Mouse (Mus musculus): ENCODE measurements around the gene Slc25a21. TPM values are rescaled to one million over a fixed set of nuclear protein-coding genes. Genes with fewer than 3 reads are reported as not detected.

The Slc25a21 gene
- total RNA-seq, 2 experiments from 2014 or later: 0.40 TPM; not detected in 1

DNA sequence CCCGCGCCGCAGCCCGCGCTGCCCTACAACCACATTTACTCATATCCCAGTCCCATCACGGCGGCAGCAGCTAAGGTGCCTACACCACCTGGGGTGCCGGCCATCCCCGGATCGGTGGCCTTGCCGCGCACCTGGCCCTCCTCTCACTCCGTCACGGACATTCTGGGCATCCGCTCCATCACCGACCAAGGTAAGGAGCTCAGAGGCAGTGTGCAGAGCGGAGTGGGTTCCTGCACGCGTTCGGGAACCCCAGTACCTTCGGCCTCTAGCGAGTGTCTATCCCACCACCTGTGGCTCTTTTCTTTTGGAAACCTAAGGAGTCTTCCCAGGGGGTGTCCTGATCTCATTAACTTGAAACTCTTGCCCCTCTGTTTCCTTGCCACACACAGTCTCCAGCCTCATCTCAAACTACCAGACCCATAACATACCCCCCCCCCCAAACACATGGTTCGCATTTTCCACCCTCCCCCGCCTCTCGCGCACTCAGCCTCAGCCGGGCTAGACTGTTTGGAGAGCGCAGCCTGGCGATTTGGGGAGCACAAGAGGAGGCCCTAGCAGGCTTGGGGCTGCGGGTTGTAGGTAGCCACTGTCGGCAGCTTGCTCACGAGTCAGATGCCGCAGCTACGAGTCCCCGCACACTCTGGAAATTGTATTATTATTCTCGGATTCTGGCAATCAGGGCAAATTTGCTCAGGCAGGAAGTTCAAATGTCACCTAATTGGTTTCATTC is 500.1 kb downstream of the Slc25a21 start:
- no peak for DNase-seq

DNA sequence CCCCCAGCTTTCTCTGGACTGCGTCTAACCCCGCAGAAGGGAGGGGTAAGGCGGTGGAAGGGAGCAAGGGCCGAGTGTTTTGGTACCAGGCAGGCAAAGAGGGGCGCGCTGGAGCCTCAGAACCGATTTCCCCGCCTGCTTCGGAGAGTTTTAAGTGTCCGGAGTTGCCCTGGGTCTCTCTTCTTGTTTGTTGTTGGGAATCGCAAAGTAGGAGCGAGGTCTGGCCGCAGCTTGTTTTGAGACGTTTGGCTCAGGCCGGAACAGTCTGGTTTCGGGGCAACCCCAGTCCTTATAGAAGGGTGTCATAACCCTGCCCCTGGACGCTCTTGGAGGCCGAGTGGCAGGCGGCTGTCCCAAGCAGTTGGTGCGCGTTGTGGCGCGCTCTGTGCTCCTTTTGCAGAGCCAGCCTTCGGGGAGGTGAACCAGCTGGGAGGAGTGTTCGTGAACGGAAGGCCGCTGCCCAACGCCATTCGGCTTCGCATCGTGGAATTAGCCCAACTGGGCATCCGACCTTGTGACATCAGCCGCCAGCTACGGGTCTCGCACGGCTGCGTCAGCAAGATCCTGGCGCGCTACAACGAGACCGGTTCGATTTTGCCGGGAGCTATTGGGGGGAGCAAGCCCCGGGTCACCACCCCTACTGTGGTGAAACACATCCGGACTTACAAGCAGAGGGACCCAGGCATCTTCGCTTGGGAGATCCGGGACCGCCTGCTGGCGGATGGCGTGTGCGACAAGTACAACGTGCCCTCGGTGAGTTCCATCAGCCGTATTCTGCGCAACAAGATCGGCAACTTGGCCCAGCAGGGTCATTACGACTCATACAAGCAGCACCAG is 500.9 kb downstream of the Slc25a21 start:
- intact Hi-C loops (cut with DNase I; ENCODE audit: low total_unique reads): no loop called here

More for the DNA sequence above, 500.1 kb downstream of the Slc25a21 start:
- intact Hi-C loops (cut with DNase I; ENCODE audit: low total_unique reads): no loop called here

DNA sequence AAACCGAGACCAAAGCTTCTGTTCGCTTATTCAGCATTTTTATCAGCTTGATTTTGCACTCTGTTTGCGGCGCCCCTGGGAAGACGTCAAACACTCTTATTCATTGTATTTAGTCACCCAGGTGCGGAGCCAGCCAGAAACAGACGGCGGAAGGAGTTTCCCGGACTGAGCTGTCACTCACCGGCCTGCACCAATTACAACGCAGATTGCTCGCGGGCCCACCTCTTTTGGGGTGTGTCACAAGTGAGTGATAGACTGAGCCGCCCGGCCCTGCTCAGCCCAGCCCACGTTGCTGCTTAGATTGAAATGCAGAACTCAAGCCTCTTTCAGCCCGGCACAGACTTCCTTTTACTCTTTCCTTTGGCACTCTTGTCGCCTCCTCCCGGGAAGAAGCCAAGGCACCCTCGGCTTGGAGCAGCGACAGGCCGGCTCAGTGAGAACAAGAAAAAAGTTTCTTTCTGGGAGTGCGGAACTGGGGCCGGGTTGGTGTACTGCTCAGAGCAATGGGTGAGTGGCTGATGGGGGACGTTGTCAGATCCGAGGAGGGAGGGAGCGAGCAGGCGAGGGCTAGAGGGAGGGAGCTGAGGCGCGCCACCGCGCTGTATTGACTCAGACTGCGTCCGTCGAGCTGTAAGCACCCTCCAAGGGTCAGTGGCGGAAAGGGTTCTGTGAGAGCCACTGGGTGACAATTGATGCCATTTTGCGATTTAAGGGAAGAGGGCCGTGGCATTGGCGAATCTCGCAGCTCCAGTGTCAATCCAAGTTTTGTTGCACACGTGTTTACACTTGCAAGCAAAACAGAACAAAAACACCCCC is 501.7 kb downstream of the Slc25a21 start:
- intact Hi-C loops (cut with DNase I; ENCODE audit: low total_unique reads): no loop called here
- DNase-seq: peak; percentile 63

More for the DNA sequence above, 500.9 kb downstream of the Slc25a21 start:
- no peak for DNase-seq

DNA sequence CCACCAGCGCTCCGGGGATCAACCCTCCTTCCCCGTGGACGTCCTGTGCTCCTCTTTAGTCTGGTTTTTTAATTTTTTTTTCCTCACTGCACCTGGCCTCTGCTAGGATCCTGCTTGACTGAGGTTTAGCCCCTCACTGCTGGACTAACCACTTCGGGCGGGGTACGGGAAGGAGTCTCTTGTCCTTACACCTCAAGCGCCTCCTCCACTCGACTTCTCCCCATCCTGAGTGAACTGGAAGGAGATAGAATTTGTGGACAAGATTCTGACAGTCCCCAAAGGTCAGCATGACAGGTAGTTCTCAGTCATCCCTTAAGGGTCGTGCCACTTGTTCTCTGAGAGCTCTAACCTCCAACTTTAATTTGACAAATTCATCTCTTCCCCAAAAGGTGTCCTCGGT is 502.3 kb downstream of the Slc25a21 start:
- intact Hi-C loops (cut with DNase I; ENCODE audit: low total_unique reads): no loop called here
- DNase-seq: no peak

DNA sequence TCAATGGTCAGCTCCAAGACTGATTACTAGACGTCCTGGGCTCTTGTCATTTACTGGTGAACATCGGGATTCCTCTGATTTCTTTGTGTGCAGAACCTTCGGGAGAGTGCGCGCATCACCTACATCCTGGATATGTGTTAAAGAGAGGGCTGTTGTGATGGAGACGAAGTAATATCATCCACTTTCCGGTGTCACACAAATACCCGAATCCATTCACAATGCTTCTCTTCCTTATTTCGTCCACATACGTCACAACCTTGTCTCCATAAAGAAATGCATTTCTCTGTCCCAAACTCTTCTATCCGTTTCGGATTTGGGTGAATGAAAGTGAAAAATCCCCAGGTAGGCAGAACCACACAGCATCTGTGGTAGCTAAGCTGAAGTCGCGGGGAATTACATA is 502.9 kb downstream of the Slc25a21 start:
- intact Hi-C loops (cut with DNase I; ENCODE audit: low total_unique reads): no loop called here
- DNase-seq: no peak

DNA sequence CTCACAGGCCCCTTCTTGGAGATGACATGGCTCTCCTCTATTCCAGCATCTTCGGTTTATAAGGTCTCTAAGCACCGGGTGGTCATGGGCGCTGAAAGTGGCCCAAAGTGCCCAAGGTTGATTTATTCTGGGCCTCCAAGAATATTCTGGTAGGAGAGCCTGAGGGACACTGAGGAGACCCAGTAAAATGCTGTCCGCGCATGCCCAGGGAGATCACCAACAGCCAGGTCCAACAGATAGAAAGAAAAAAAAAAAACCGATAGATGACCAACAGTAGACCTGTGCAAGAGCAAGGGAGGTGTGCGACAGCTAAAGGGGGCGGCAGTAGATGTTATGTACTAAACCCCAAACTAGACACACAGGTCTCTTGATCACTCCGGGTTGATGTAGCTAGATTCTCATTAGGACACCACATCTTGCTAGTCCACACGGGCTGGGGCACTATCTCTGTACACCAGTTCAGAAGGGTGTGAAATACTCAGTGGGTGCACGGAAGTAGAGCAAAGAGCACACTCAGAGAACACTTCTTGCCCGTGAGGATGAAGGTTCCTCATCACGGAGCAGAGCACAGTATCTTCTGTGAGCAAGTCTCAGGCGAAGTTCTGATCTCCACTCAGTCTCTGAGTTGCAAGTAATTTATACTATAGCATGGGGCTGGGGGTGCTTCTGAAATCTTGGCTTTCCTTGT is 503.7 kb downstream of the Slc25a21 start:
- intact Hi-C loops (cut with DNase I; ENCODE audit: low total_unique reads): no loop called here
- no peak for DNase-seq

DNA sequence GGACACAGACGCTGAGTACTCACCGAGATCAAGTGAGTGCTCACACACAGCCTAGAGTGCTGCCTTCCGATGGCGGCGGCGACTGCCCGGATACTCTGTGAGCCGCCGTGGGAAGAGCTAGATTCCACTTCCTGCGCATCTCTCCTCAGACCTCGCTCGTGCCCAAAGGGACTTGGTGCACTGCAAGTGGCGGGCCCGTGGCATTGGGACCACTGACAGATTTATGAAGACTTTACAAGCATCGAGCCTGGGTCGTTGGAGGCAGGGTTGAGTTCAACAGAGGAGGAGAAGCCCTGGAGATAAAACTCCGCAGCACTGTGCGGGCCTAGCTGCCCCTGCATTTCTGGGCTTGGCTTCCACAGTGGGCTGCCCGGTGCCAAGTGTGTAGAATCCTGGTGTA is 504.7 kb downstream of the Slc25a21 start:
- no peak for DNase-seq
- intact Hi-C loops (cut with DNase I; ENCODE audit: low total_unique reads): no loop called here

DNA sequence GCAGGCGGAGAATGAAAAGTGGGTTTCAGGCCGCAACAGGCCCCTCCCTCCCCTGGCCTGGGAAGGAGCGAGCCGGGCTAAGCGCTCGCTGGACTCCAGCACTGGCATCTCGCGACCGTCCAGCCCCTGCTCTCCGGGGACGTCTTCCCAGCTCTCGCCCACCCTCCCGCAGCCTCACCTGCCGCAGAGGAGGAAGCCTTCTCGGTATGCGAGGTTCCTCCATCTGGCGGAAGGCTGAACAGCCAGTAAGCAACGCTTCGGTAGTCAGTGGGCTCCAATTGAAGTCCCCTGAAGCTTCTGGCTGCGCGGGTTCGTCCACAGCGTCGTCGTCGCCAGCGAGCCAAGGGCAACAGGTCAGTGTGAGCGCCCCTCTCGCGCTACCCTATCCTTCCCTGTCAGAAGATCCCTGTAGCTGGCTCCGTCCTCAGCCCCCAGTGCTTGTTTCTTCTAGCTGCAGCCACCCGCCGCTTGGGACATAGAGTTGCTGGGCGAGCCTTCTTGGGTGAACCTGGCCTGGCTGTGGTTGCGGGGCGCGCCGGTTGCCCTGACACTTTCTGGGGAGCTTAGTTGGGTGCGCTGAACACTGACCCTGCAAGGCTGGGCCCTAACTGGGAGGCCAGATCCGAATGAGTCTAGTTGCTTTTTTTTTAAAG is 505.7 kb downstream of the Slc25a21 start, which contains the start of gene Pax9:
Gene Pax9 (plus strand): TSS at position 341 of the 653 bp plus-strand sequence.
- no peak for DNase-seq
- intact Hi-C loops (cut with DNase I; ENCODE audit: low total_unique reads): no loop called here

DNA sequence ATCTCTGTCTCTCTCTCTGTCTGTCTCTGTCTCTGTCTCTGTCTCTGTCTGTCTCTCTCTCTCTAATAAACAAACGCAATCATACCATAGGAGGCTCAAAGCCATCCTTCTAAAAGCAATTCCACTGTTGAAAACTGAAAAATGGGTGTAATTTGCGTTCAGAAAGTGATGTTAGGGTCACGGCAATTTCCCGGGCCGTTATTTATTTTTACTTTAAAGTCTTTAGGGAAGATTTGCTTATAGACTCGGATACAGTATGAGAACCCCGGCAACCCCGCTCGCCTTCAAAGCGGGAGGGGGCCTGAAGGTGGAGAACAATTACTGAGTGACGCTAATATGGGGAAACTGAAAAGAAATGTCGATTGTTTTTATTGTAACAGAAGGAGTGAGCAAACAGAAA is 506.3 kb downstream of the Slc25a21 start:
- intact Hi-C loops (cut with DNase I; ENCODE audit: low total_unique reads): no loop called here

DNA sequence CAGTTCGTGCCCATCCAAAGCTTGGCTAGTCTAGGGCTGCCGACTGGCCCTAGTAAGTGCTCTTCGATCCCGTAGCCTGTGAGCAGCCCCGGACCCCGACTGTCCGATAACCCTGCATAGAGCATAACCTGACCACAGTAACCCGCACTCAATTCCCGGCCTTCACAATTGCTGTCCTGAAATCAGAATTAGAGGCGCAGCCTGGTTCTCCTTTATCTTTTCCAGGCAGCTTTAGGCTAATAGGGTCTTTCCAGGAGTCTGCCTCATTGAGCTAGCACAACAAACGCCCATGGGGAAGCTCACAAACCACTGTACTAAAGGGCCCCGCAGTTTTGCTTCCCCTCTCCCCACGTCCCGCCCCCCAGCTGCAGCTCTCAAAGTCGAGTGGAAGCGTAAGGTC is 506.9 kb downstream of the Slc25a21 start:
- no peak for DNase-seq
- intact Hi-C loops (cut with DNase I; ENCODE audit: low total_unique reads): no loop called here

More for the DNA sequence above, 506.3 kb downstream of the Slc25a21 start:
- no peak for DNase-seq

DNA sequence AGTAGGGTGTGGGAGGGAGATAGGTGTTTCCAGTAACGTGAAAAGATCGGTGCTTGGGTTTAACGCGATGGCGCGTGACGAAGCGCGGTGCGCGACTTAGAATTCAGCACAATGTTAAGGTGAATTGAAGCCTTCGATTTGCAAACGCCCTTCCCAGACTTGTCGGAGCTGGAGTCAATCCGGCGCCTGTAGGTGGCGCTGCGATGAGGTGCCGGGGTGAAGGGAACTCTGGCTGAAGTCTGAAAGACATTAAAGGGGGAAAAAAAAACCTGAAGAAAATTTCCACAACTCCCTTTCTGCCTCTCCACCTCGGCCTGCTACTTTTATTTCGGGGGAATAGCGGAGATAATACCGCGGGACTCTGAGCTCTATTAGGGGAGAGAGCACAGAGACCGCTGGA is 507.5 kb downstream of the Slc25a21 start:
- DNase-seq: no peak
- intact Hi-C loops (cut with DNase I; ENCODE audit: low total_unique reads): no loop called here

DNA sequence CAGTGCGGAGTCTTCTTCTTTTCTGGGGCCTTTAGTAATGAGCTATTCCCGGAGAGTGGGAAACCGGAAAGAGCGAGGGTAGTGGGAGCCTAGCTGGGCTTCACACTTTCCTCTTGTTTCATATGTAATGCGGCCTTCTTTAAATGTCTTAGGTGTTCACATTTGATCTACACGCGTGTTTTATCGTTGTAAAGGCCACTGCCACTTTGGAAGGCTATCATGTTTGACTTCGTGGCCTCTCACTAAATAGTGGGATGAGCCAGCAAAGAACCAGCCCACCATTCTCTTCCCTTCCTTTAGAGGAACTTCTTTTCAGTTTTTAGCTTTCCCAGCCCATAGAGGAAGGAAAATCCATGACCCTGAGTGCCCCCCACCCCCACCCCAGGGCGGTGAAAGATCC is 507.9 kb downstream of the Slc25a21 start:
- intact Hi-C loops (cut with DNase I; ENCODE audit: low total_unique reads): no loop called here
- DNase-seq: no peak

DNA sequence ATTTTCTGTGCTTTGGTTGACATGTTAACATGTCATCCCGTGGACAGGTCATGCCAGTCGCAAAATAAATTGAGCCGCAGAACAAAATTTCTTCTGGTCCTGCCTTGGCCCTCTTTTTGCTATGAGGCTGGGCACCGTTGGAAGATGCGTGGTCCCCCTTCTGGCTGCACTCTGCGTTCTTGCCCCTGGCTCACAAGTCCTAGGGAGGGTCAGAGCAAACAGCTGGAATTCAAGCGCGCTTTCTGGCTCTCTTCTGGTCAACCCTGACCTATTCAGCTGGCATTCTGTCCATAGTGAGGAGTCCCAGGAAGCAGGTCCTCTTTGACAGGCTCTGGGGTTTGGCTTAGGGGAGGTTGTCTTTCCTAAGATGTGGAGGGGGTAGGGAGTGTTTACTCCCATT is 508.4 kb downstream of the Slc25a21 start:
- intact Hi-C loops (cut with DNase I; ENCODE audit: low total_unique reads): no loop called here
- no peak for DNase-seq

DNA sequence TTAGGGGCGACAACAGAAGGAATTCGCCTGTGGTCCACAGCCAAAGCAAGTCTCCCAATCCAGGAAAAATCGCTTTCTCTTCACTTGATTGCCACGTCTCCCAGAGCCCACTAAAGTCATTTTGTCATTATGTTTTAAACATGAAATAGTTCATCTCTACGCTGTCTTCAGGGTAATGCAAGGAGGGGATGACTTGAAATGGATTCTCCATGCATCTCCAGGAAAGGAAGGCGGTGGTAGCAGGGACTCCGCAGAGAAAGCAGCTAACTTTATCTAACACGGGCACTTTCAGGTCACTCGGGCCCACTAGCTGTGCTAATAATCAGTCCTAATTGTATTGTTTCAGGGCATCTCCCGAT is 508.8 kb downstream of the Slc25a21 start:
- intact Hi-C loops (cut with DNase I; ENCODE audit: low total_unique reads): no loop called here

DNA sequence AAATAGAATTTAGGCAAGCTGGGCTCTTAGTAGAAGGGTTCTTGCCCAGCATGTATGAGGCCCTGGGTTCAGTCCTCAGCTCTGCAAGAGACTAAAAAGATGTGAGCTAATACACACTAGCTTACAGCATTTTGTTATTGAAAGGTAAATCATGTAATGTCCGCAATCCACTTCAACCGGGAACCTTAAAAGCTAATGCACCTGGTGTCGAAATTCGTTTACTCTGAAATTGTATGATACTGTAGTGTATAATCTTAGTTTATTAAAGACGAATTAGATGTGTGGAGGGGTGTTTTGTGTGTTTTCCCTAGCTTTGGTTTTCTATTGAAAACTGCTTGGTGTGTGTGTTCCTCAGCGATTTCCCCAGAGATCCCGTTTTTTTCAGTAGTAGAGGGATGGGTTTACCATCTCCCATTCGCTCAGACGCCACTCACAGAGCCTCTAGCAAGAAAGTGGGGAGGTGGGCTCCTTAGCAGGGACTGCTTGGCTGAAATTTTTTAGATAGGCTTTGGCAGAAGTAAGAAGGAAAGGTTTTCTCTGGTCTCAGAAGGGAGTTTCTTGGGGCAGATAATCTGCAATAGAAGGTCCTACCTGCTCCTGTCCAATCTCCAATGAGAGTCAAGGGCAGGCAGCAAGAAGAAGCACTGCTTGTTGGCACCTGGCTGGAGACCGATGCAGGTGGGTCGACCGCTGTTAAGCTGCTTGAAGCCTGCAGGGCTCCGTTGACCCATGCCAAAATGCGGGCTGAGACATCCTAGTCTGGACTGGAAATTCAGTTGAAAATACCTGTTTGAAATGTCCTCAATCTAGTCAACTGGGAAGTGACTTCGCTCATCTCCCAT is 509.4 kb downstream of the Slc25a21 start:
- intact Hi-C loops (cut with DNase I; ENCODE audit: low total_unique reads): no loop called here
- DNase-seq: no peak

More for the DNA sequence above, 508.8 kb downstream of the Slc25a21 start:
- no peak for DNase-seq

DNA sequence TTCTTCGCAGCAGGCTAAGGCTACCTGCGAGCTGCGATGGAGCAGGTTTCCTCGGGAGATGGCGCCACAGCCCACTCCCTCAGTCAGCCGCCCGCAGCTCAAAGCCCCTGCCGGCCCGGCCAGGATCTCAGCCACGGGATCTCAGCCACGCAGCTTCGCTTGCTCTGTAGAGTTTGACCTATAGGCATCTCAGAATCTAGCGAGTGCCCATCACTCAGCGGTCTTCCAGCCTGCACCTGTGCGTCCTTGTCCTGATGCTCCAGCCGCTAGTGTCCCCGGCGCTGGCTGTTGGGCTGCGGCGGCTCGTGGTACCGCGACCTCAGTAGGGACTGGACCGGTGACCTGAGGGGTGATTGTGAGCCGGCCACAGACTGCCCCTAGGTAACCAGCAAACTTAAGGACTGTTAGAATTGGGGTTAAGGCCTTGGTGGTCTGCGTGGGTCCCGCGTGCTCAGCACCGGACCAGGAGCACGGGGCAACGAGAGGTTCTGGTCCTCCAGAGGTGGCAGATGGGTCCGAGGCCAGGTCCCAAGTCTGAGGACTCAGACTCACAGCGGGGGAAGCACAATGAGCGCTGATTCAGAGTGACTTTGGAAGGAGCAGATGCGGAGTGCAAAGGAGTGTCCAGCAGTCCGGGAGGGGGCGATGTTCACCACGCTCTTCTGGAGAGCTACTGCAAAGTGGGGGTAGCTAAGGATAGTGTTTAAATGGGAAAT is 516.0 kb downstream of the Slc25a21 start:
- intact Hi-C loops (cut with DNase I; ENCODE audit: low total_unique reads): no loop called here
- no peak for DNase-seq

DNA sequence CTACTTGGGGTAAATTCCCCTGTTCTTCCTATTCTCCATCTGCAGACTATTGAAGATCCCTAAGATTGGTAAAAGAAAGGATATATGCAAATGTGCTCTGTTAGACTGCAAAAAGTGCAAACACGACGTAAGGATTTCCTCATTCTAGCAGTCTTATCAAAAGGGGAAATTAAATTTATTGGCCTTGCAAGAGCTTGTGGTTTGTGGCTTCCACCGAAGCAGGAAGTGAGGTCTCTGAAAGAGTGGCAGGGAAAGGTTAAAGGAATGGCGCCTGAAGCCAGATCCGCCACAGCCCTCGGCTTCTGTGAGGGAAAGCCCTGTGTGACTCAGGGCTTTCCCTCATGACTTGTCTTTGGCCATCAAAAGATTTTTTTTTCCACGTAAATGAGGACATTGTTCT is 519.7 kb downstream of the Slc25a21 start:
- no peak for DNase-seq
- intact Hi-C loops (cut with DNase I; ENCODE audit: low total_unique reads): loop anchor here (5.0 kb wide), 1 partner anchor 315 kb away; no protein-coding TSS in a partner anchor
